Mouse (Mus musculus) kidney, postnatal 0 days (tissue): ENCODE data around the gene Robo3. TPM values are rescaled to one million over a fixed set of nuclear protein-coding genes. Genes with fewer than 3 reads are reported as not detected.
A peak's percentile ranks its signal among the peaks of the same experiment; 100 is the strongest.

Experiments used
- ATAC-seq: fragments of 200-750 bp; cut with Nextera tagmentation; replicated peaks from 2 replicates; pipeline ENCODE4 v1.8.0; 2017; ENCODE audit warnings: low read depth, moderate number of reproducible peaks, moderate TSS enrichment, moderate library complexity; ENCODE audit not compliant: low FRiP score
- DNase-seq: peaks from one replicate; pipeline ENCODE4 v3.0.0-alpha.2; 2016; ENCODE audit warnings: low spot score
- H3K27ac ChIP-seq: fragments of 300-500 bp; sonication (generic); 2 replicates; pipeline ENCODE4 v1.5.1; 2014; ENCODE audit warnings: mild to moderate bottlenecking
- H3K27me3 ChIP-seq: fragments of 300-500 bp; sonication (generic); 2 replicates; pipeline ENCODE4 v1.6.1; 2014; ENCODE audit warnings: low read length, mixed read lengths; ENCODE audit not compliant: insufficient read depth
- H3K36me3 ChIP-seq: fragments of 300-500 bp; sonication (generic); 2 replicates; pipeline ENCODE4 v1.6.1; 2014; ENCODE audit warnings: low read length, mixed read lengths; ENCODE audit not compliant: insufficient read depth
- H3K4me1 ChIP-seq: fragments of 300-500 bp; sonication (generic); replicated peaks from 2 replicates; pipeline ENCODE4 v1.6.1; 2014; ENCODE audit warnings: antibody characterized with exemption, low read length, mixed read lengths; ENCODE audit not compliant: insufficient read depth
- H3K4me2 ChIP-seq: fragments of 300-500 bp; sonication (generic); 2 replicates; pipeline ENCODE4 v1.6.1; 2014; ENCODE audit warnings: mild to moderate bottlenecking, low read length, moderate library complexity, mixed read lengths
- H3K4me3 ChIP-seq: fragments of 300-500 bp; sonication (generic); replicated peaks from 2 replicates; pipeline ENCODE4 v1.5.1; 2014; ENCODE audit warnings: low read depth, low read length
- H3K9ac ChIP-seq: fragments of 300-500 bp; sonication (generic); 2 replicates; pipeline ENCODE4 v1.6.1; 2014; ENCODE audit warnings: low read depth, low read length
- H3K9me3 ChIP-seq: fragments of 300-500 bp; sonication (generic); replicated peaks from 2 replicates; pipeline ENCODE4 v1.6.1; 2016; ENCODE audit warnings: low read length, inconsistent platforms, mixed read lengths
- CTCF ChIP-seq: IDR thresholded peaks from 2 replicates; pipeline ENCODE4 v1.5.1; 2016; ENCODE audit warnings: antibody characterized with exemption, low read depth, mild to moderate bottlenecking, moderate library complexity
- WGBS: fragments of 180-500 bp; shearing (Covaris S2); extraction: QIAGEN DNeasy Blood & Tissue Kit; methylation state at CpG from one replicate; pipeline ENCODE4 v1.1.7; 2014; 5-methylcytosine and 5-hydroxymethylcytosine counted together
- polyA plus RNA-seq: library from polyadenylated mRNA; unstranded; fragments of >200 nt; fragmentation: Nextera tagmentation; extraction: Ambion mirVana; gene quantifications from 2 replicates; pipeline ENCODE4 v1.2.1, GENCODE M21; 2015

The Robo3 gene
- polyA plus RNA-seq, 1 experiment from 2014 or later, result 0.25 TPM

DNA sequence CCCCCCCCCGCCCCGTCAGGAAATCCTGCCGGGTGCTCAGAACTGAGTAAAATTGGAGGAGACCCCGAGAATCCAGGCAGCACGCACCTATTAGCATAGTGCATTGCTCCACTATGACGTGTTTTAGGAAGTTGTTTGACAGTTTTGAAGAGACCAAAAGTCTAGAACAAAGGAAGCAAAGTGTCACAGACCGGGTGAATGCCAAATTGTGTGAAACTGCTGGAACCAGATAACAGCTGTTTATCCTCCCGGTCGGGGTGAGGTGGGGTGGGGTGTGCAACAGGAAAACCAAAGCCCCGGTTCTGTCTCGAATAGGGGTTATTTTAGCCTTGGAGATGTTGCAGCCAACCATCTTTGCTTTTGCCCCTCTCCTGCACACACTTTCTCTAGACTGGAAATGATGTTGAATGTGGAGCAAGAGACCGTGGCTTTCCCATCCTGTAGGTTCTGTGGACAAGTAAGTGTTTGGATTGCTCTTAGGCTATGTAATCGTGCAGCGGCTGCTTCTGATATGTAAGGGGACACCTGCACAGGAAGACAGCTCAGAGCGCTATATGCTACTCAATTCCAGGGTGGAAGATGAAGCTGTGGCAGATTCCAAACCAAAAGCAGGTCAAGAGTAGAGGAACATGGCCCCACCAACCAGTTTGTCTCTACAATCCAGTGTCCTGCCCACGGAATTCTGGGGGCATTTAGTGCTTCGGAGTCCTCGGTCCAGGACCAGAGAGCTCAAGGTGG is 946 bp upstream of the Robo3 start:
- Histone ChIP-seq H3K36me3 (no peaks in the 10 kb centered on the region), H3K9ac (no peak overlapping the region), H3K27me3 (peaks cover 55% of the 10 kb centered on the region), H3K4me1 (peaks cover 4% of the 10 kb centered on the region; the same call in 1 of the 2 replicates), H3K4me3 (no peak overlapping the region), H3K9me3 (no peaks in the 10 kb centered on the region), H3K4me2 (peak overlapping the region; percentile 47), H3K27ac (no peak overlapping the region)
- ATAC-seq (no peak), DNase-seq (no peak)
- TF ChIP-seq CTCF, result no peak
- 2% methylated on average over 18 of the region's 18 CpGs for WGBS

DNA sequence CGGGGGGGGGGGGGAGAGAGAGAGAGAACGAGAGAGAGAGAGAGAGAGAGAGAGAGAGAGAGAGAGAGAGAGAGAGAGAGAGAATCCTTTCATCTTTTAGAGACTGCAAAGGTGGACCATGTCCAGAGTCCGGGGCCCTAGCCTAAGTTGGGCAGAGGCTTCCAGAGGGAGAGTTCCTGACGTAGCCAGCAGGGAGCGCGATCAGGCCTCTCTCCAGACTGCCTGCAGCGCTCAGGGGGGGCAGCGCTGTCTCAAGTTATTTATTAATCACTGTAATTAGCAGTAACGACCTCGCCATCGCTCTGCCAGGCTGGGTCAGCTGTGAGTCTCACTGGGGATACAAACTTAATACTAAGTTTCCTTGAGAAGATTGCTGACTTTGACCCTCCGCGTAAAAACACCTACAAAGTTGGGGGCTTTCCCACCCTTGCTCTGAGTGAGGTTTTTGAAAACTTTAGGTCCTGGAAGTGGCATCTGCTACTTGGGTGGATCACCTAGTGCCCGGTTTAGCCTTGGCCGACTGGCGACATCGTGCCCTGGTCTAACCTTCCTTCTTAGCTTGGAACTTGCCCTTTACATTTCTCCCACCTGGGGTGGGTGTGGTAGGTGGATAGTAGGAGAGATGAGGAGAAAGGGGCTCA is 900 bp downstream of the Robo3 start:
- H3K36me3 ChIP-seq, result no peaks in the 10 kb centered on the region
- no peak overlapping the region for H3K4me3 ChIP-seq
- TF ChIP-seq CTCF, result peak; percentile 72
- H3K4me1 ChIP-seq, result peaks cover 4% of the 10 kb centered on the region; the same call in 1 of the 2 replicates
- no peak overlapping the region for H3K27ac ChIP-seq
- peak; percentile 80 for DNase-seq
- no peaks in the 10 kb centered on the region for H3K9me3 ChIP-seq
- peak; percentile 82 for ATAC-seq
- peak overlapping the region; percentile 47 for H3K4me2 ChIP-seq
- H3K9ac ChIP-seq, result no peak overlapping the region
- WGBS, result 1% methylated on average over 16 of the region's 17 CpGs
- H3K27me3 ChIP-seq, result peaks cover 54% of the 10 kb centered on the region

DNA sequence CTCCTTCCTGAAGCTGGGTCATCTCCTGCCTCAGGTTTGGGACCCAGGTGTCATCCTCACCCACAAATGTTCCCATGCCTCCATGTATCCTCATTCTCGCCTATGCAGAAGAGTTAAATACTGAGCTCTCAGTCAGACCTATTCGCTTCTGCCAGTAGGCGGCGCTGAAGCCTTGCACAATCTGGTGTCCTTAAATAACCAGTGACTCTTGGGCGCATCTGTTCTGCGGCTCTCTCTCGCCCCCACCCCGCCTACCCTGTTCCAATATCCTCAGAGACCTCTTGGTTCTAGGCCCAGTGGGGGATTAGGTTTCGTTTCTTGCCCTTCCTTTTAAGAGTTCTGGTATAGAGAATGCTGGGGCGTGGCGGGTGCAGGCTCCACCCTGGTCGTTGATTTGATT is 2.5 kb downstream of the Robo3 start:
- H3K4me3 ChIP-seq, result peak overlapping the region; percentile 16

DNA sequence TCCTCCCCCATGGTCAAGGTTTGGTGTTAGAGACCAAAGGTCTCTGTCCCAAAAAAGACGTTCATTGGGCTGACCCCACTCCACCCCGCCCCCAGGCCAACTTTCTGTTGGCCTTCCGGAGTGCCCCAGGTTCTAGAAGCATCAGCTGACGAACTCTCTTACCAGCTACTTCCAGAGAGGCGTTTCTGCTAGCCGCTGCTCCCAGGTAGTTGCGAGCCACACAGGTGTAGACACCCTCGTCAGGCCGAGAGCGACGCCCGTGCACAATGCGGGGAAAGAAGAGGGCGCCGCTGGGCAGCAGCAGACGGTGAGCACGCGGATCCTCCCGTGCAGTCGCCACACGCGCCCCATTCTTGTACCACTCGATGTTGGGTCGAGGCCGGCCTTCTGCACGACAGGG is 3.7 kb downstream of the Robo3 start:
- WGBS, result 11% methylated on average over 26 of the region's 26 CpGs
- no peak overlapping the region for H3K4me3 ChIP-seq
- ATAC-seq, result no peak

More for the DNA sequence above, 2.5 kb downstream of the Robo3 start:
- H3K9me3 ChIP-seq, result no peaks in the 10 kb centered on the region
- ATAC-seq (peak; percentile 55; the same call in 1 of the 2 replicates), DNase-seq (peak; percentile 92)
- H3K27me3 ChIP-seq, result peaks cover 56% of the 10 kb centered on the region
- no peak overlapping the region for H3K9ac ChIP-seq
- H3K36me3 ChIP-seq, result no peaks in the 10 kb centered on the region
- no peak overlapping the region for H3K27ac ChIP-seq
- TF ChIP-seq CTCF, result peak; percentile 95
- peaks cover 4% of the 10 kb centered on the region; the same call in 1 of the 2 replicates for H3K4me1 ChIP-seq
- peak overlapping the region; percentile 31 for H3K4me2 ChIP-seq
- 1% methylated on average over 12 of the region's 12 CpGs for whole genome bisulfite sequencing

DNA sequence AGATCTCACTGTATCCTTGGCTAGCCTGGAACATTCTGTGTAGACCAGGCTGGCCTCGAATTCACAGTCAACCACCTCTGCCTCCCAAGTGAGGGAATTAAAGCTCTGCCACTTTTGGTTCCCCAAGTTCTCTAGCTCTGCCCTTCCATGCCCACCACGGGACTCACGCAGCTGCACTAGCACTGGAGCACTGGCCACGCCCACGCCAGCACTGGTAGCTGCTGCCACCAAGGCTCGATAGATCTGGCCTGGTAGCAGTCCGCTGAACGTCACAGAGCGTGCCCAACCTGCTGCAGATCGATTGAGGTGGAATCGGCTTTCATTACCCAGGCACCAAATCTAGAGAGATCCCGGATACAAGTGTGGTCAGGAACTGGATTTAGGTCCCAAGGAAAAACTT is 11.8 kb downstream of the Robo3 start:
- Histone ChIP-seq H3K4me2 (peak overlapping the region; percentile 59), H3K4me3 (peak overlapping the region; percentile 20; the same call in 1 of the 2 replicates), H3K27ac (no peak overlapping the region), H3K4me1 (peaks cover 4% of the 10 kb centered on the region; the same call in 1 of the 2 replicates), H3K9me3 (no peaks in the 10 kb centered on the region), H3K27me3 (no peaks in the 10 kb centered on the region), H3K9ac (no peak overlapping the region), H3K36me3 (no peaks in the 10 kb centered on the region)
- ATAC-seq, result peak; percentile 29; the same call in 1 of the 2 replicates
- no peak for TF ChIP-seq CTCF
- DNase-seq, result no peak
- 15% methylated on average over 12 of the region's 12 CpGs for WGBS

More for the DNA sequence above, 3.7 kb downstream of the Robo3 start:
- H3K4me1 ChIP-seq, result peaks cover 4% of the 10 kb centered on the region; the same call in 1 of the 2 replicates
- no peak overlapping the region for H3K27ac ChIP-seq
- H3K27me3 ChIP-seq, result peaks cover 45% of the 10 kb centered on the region
- no peak overlapping the region for H3K9ac ChIP-seq
- no peak for DNase-seq
- no peaks in the 10 kb centered on the region for H3K36me3 ChIP-seq
- H3K4me2 ChIP-seq, result no peak overlapping the region
- no peak for TF ChIP-seq CTCF
- no peaks in the 10 kb centered on the region for H3K9me3 ChIP-seq

DNA sequence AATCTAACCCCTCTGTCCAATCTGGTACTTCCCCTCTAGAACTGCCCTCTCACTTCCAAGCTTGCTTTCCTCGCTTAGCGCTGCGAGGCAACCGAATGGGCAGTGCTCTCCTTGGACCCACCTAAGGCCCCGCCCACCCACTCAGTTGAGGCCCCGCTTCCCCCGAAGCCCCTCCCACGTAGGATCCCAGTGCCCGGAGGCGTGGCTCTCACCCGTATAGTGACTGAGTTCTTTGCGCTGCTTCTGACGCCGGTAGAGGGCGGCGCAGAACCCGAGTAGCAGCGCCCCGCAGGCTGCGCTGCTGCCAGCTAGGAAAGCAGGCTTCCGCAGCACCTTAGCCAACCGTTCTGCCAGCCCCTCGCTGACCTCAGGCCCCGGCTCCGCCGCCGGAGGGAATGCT is 12.4 kb downstream of the Robo3 start:
- peaks cover 4% of the 10 kb centered on the region; the same call in 1 of the 2 replicates for H3K4me1 ChIP-seq
- WGBS, result under 1% methylated on average over 27 of the region's 27 CpGs

More for the DNA sequence above, 12.4 kb downstream of the Robo3 start:
- ATAC-seq (peak; percentile 93), DNase-seq (peak; percentile 96)
- Histone ChIP-seq H3K9me3 (no peaks in the 10 kb centered on the region), H3K9ac (0 out of 2 replicates have a peak overlapping the region, but pooled peaks have one; percentile 10), H3K27me3 (no peaks in the 10 kb centered on the region), H3K4me3 (peak overlapping the region; percentile 20; the same call in 1 of the 2 replicates), H3K27ac (no peak overlapping the region), H3K4me2 (peak overlapping the region; percentile 59), H3K36me3 (no peaks in the 10 kb centered on the region)
- TF ChIP-seq CTCF, result peak; percentile 74
